In genomic region chr6:128763736-128764523, GRCm38 (mm10) we compare ENCODE assay signal across 8 mouse cellular contexts. TPM values are rescaled to one million over a fixed set of nuclear protein-coding genes. Genes with fewer than 3 reads are reported as not detected.
DNase-seq lines count a peak whose midpoint lies in the region; ATAC-seq lines count a peak whose summit lies in the region.

No protein-coding gene starts in this region.

- peak; percentile 89 for ATAC-seq in hindbrain, embryonic 13.5 days (ENCODE audit: low FRiP score)

- peak overlapping the region; percentile 50 for H3K4me3 ChIP-seq in hindbrain, embryonic 13.5 days

- peak overlapping the region; percentile 63 for H3K4me2 ChIP-seq in hindbrain, embryonic 13.5 days

- no peaks in the 10 kb centered on the region for H3K36me3 ChIP-seq in hindbrain, embryonic 13.5 days

- H3K27me3 ChIP-seq in hindbrain, embryonic 13.5 days: no peaks in the 10 kb centered on the region

- peaks cover 17% of the 10 kb centered on the region for H3K4me1 ChIP-seq in hindbrain, embryonic 13.5 days (replicated peaks)

- 2% methylated on average over 30 of the region's 30 CpGs for WGBS in hindbrain, embryonic 13.5 days

- H3K9me3 ChIP-seq in hindbrain, embryonic 13.5 days: no peaks in the 10 kb centered on the region

- peak overlapping the region; percentile 70 for H3K9ac ChIP-seq in hindbrain, embryonic 13.5 days

- H3K27ac ChIP-seq in hindbrain, embryonic 13.5 days: peak overlapping the region; percentile 90

- peak; percentile 100 for DNase-seq in NIH3T3 (ENCODE audit: low read depth)
- DNase-seq in cerebellum, postnatal 10 days: peak; percentile 94 to 95
- peak; percentile 95 to 98 for DNase-seq in frontal cortex, postnatal 10 days (ENCODE audit: low spot score in 2 of 2)
- DNase-seq in layer of hippocampus, postnatal 25 days (ENCODE audit: extremely low spot score in 1 of 2, low spot score in 1 of 2): peak; percentile 78 to 95
- DNase-seq in lung, postnatal 25 days (ENCODE audit: low spot score): peak; percentile 98
- peak; percentile 99 for DNase-seq in retina, embryonic 14.5 days (ENCODE audit: low spot score)
- peak; percentile 89 for DNase-seq in thymus, postnatal 4 days

RNA-seq across cellular contexts. Expression of gene Klrb1c, which starts 25.1 kb away (rescaled TPM):
- not detected in 2 replicates for polyA plus RNA-seq in hindbrain, embryonic 13.5 days (2015; fragmentation: Nextera tagmentation; extraction: Ambion mirVana)
- not detected for total RNA-seq in layer of hippocampus, postnatal 25 days (2021)

RNA-seq across cellular contexts. Expression of gene Klrb1, which starts 41.1 kb away (rescaled TPM):
- polyA plus RNA-seq in hindbrain, embryonic 13.5 days (2015; fragmentation: Nextera tagmentation; extraction: Ambion mirVana): 0.25 and 0.56 TPM in 2 replicates
- 1 to 10 TPM; 1.2 to 1.4 TPM for total RNA-seq in layer of hippocampus, postnatal 25 days (2021)

Comparison
In these comparisons a context has a peak if more than half of its experiments do, and no peak if none do; other contexts are left out.
1. Peak in every context shown above with its lines: DNase-seq, ATAC-seq, H3K4me3 ChIP-seq and H3K27ac ChIP-seq.